Mouse (Mus musculus): Measurements from ENCODE around the gene Nkpd1.
A peak's percentile ranks its signal among the peaks of the same experiment; 100 is the strongest.
"Not testable (repeated sequence)": the region's sequence is repeated elsewhere in the genome, so short reads cannot be mapped to it uniquely, and the experiment has no call there.

Gene Nkpd1

DNA sequence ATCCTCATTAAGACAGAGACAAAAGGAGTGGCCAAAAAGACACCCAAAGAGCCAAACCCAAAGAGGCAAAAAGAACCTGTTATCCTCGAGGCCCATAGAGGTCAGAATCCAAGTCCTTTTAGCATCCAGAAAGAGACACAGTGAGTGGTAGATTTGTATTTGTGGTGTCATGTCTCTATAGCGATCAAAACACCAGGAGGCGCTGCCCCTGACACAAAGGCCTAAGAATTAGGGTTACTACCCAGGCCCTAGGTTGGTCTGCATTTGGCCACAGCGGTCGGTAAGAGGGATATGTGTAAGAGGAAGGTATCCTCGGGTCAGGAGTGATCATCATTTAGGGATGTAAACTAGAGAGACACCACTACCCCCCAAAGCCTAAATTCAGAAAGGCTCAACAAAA, 11.3 kb upstream of the Nkpd1 start:
- DNase-seq (ENCODE audit: low read depth), result peak; percentile 43

DNA sequence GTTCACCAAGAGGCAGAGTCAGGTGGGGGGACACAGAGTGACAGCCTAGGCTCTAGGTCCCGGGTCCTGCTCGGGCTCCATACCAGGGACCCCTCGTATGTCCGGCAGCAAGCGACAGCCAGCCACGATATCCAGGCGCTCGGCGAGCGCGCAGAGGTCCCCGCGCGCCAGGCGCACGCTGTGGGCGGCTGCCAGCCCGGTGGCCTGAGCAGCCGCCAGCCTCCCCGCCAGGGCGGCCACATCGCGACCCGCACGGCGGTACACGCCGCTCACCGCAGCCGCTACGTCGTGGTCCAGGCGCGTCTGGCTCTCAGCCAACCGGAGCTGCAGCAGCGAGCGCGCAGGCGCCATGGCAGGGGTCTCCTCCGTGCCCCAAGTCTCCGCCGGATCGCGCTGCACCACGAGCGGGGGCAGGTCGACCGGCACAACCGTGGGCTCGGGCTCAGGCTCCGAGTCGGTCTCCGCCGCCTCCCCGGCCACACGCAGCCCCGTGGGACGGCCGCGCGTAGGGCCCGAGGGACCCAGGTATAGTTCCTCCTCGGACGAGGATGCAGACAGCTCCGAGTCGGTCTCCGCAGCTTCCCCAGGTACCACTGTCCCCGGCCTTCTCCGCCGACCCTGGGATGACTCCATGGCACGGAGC, 10.5 kb upstream of the Nkpd1 start:
- DNase-seq (ENCODE audit: low read depth), result no peak

DNA sequence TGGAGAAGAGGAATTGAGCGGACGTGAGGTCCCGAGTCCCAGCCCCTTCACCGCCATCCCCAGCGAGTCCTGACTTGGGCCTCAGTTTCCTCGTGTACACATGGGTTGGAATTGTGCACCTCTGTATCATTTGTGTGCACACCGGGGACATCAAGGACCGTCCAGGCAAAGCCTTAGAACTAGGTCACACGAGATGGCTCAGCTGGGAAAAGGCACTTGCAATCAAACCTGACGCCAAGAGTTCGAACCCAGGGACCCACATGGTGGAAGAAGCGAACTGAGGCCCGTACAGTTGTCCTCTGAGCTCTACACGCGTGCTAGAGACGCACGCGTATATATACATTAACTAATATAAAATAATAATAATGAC, 10.0 kb upstream of the Nkpd1 start:
- DNase-seq (ENCODE audit: low read depth), result no peak

DNA sequence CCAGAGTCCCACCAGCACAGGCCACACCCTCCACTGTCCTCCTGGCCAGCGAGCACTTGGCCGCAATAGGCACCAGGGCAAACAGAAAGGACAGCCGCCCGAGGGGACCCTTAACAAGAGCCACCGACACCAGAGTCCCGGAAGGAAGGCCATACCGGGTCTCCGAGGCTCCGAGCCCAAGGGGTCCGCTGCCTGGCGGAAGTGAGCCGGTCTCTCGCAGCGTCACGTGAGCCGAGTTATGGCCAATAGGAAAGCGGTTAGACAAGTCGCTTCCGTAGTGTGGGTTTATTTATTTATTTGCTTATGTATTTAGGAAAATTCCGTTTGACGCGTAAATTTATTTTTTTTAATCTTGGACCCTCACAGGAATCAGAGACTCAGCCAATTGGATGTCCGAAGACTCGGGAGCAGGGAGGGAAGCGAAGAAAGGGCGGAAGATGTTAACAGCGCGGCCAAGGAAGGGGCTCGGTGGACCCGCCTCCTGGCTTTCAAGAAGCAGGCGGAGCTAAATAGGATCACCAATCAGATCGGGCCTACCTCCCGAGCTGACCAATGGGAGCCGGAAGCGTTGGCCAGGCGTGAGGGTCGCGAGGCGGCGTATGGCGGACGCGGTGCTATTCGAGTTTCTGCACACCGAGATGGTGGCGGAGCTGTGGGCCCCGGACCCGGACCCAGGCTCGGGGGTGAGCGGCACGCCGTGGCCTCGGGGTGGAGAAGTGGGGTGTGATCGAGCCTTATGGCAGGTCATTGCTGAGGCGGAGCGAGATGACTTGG, 9.3 kb upstream of the Nkpd1 start, which contains the start of the genes Bloc1s3 and Trappc6a:
Bloc1s3 (minus strand) TSS at position 218 of the 774 bp plus-strand sequence.
Trappc6a (plus strand) TSS at position 246 of the 774 bp plus-strand sequence.
- DNase-seq (ENCODE audit: low read depth), result peak; percentile 97

DNA sequence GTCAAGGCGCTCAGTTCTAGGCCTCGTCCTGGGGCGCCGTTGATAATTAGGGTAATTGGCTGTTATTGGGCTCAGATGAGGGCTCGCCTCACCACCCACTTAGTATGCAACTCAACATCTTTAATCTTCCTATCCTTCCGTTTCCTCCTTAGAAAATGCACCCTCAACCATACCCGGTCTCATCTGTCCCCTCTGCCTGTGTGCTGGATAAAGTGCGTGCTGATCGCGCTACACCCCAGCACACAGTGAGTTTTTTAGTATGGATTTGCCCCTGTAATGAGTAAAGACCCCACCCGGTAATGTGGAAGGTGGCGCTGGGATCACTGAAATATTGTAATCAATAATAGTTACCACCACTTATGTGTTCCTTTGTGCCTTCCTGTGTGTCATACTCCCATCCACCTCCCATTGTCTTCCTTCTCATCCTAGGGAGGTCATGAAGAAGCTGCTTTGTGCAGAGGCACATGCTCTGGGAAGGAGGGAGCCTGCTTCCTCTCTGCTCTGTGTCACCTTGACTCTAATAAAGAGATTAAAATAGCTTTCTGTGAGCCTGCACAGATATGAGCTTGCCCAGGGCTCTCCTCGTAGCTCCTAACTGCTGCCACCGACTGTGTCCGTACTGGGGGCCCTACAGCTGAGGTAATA, 8.6 kb upstream of the Nkpd1 start:
- no peak for DNase-seq (ENCODE audit: low read depth)

DNA sequence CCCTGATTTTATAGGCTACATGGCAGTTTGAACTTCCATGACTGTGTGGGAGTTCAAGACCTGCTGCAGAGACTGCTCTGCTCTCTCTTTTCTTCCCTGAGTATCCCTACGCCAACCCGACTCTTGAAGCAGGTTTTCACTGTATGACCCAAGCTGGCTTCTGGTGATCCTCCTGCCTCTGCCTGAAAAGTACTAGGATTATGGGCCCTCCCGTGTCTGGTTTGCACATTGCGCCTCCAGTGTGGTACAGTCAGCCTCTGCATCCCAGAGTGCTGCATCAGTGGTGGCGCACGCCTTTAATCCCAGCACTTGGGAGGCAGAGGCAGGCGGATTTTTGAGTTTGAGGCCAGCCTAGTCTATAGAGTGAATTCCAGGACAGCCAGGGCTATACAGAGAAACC, 7.9 kb upstream of the Nkpd1 start:
- DNase-seq (ENCODE audit: low read depth), result peak; percentile 42

DNA sequence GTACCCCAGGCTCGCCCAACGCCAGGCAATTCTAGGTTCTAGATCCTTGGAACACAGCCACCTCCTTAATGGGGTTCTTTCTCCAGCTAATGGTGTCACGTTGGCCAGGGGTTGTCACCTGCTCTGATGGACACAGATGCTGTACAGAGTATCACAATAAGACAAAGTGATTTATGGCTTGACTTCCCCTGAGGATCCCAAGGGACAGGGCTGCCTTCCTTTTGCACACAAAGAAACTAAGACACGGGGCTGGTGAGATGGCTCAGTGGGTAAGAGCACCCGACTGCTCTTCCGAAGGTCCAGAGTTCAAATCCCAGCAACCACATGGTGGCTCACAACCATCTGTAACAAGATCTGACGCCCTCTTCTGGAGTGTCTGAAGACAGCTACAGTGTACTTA, 5.7 kb upstream of the Nkpd1 start:
- DNase-seq (ENCODE audit: low read depth), result not testable (repeated sequence)

DNA sequence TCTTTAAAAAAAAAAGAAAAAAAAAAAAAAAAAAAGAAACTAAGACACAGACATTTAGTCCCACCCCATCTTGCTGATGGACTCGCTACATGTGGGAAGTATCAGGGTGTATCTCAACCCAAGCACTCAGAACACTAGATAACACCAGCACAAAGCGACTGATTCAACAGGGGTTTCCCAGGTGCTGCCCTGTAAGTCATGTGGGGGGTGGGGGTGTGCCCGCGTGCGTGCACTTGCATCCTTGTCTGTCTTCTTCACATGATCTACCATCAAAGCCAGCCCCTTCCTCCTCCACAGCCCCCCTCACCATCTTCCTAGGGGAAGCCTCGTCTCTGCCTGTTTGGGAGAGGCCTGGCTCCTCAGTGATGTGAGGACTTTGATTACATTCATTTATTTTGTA, 5.3 kb upstream of the Nkpd1 start:
- no peak for DNase-seq (ENCODE audit: low read depth)

DNA sequence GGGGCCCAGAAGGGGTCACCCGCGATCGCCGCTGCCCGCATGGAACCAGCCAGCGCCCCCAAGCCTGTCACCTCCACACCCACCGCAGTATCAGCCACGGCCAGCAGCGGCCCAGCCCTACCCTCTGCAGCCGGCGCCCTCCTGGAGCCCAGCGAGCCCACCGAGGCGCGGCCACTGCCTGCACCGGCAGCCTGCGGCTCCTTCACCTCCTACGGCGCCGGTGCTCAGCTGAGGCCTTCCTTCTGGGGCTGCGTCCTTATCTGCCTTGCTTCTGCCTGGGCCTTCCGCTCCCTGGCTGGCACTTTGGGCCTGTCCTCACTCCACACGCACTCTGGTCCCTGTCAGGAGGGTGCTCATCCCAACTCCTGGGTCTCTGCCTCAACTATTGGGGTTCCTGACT, 2.4 kb downstream of the Nkpd1 start:
- no peak for DNase-seq (ENCODE audit: low read depth)

DNA sequence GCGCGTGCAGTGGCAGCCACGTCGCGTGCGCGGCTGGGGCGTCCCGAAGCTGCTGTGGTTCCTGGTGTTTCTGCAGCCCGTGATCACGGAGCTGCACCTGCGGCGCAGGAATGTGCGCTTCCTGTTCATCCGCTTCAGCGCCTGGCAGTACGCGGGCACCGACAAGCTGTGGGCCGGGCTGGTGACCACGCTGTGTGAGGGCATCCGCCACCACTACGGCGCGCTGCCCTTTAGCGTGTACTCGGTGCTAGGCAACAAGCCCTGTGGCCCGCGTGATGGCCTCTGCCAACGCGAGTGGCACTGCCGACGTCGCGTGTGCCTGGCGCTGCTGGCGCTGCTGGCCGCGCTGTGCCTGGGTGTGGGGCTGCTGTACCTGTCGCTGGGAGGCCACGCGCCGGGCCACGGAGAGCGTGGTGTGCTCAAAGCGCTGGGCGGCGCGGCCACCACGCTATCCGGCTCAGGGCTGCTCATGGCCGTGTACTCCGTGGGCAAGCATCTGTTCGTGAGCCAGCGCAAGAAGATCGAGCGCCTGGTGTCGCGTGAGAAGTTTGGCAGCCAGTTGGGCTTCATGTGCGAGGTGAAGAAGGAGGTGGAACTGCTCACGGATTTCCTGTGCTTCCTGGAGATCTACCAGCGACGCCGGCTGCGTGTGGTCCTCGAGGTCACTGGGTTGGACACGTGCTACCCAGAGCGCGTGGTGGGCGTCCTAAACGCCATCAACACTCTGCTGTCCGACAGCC, 5.5 kb downstream of the Nkpd1 start:
- DNase-seq (ENCODE audit: low read depth), result no peak

DNA sequence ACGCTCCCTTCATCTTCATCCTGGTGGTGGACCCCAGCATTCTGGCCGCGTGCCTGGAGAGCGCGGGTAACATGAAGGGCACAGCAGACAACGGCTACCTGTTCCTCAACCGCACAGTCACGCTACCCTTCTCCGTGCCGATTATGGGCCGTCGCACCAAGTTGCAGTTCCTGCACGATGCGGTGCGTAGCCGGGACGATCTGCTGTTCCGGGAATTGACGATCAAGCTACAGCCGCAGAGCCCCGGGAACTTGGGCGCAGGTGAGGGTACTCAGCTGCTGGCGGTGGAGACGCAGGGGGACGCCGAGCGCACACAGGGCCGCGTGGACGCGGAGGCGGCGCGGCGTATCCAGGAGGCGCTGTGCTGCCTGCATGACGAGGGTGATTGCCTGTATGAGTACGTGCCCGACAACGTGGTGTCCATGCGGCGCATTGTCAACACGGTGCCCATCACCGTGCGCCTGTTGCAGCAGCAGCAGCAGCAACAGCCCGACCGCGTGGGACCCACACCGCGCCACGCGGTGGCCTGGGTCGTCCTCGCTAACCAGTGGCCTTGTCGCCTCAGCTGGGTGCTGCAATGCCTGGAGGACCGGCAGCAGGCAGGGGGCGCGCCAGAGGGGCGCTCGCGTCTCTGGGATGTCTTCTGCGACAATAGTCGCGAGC, 6.2 kb downstream of the Nkpd1 start:
- no peak for DNase-seq (ENCODE audit: low read depth)

DNA sequence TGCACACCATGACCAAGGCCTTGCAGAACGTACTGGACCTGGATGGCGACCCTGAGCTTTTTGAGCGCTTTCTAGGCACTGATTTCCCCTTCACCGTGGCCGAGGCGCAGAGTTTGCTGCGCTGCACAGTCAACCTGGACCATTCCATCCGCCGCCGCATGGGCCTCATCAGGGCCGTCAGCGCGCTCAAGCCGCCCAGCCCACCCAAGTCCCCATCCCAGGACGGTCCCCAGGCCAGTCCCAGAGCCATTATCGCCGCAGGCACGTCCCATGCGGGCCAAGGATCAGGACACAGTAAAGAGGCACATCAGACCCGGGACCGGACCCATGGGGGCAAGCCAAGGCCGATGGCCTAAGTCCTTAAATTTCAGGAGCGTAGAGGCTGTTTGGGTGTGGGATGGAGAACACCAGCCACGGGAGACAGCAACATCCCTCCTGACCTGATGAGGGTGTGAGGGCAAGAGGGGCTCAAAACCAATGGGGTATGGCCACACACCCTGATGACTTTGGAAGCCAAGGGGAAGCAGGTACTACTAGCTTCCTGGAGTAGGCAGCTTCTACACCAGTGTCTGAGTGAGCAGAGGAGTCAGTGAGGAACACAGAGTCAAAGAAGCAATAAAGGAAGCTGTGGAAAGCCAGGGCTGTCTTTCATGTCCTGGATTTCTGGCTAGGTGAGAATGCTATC, 6.9 kb downstream of the Nkpd1 start:
- DNase-seq (ENCODE audit: low read depth), result no peak

DNA sequence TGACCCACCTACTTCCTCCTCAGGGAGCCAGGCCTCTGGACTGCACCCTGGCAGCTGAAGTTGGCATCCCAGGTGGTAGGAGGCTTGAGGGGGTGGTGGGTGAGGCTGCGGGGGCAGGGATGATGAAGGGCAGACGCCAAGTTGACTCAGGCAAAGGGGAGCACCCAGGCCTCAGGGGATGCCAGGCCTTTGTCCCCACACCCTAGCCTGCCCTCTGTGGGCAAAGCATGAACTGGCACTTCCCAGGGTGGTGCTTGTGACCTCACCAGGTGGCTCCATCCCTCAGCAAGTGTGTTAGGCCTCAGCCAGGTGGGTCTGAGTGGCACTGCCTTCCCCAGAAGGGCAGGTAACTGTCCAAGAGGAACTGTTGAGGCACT, 7.5 kb downstream of the Nkpd1 start:
- no peak for DNase-seq (ENCODE audit: low read depth)

DNA sequence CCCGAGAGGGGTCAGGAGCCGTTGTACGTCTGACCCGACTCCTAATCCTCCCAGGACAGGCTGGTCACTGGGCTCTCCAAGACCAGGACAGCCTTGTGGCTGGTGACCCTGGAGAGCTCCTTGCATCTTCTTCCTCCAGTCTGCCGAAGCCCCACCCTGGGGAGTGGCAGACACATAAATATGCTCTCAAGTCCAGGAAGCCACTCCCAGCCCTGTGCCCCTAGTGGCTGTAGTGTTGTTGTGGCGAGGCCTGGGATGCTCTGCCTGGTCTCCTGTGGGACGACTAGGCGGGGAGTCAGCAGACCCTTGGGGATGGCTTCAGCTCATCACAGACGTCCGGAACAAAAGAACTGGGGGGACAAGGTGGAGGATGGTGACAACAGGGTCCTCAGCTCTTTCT, 13.4 kb downstream of the Nkpd1 start:
- peak; percentile 41 for DNase-seq (ENCODE audit: low read depth)

DNA sequence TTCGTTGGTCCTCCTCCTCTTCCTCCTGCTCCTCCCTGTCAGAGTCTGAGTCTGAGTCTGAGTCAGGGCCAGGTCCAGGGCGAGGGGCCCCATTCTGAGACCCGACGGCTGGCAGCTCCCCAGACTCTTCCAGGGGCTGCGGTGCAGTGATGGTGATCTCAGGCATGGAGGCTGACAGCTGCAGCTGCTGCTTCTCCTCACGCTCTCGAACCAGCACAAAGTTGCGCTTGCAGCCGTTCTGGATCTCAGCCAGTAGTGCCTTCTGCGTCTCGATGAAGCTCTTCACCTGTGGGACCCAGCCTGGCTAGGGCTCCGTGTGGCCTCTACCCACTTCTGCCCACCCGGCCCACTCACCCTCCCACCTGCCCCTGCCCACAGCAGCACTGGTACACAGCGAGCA, 14.6 kb downstream of the Nkpd1 start:
- no peak for DNase-seq (ENCODE audit: low read depth)

DNA sequence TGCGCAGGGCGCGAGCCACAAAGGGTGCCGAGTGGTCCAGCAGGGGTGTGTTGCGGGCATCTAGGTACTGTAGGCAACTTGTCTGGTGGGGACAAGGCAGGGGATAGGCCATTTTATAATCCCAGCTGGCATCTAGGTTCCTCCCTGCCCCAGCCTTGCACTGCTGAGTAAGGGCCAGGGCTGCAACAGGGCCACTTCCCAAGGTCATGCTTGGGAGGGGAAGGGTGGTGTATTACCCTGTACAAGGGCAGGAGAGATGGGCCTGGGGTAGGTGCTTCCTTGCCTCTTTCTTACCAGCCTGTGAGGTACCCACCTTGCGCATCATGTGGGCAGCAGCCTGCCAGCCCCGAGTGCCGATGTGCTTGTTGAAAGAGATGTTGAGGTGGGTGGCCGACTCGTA, 17.0 kb downstream of the Nkpd1 start:
- DNase-seq (ENCODE audit: low read depth), result no peak

DNA sequence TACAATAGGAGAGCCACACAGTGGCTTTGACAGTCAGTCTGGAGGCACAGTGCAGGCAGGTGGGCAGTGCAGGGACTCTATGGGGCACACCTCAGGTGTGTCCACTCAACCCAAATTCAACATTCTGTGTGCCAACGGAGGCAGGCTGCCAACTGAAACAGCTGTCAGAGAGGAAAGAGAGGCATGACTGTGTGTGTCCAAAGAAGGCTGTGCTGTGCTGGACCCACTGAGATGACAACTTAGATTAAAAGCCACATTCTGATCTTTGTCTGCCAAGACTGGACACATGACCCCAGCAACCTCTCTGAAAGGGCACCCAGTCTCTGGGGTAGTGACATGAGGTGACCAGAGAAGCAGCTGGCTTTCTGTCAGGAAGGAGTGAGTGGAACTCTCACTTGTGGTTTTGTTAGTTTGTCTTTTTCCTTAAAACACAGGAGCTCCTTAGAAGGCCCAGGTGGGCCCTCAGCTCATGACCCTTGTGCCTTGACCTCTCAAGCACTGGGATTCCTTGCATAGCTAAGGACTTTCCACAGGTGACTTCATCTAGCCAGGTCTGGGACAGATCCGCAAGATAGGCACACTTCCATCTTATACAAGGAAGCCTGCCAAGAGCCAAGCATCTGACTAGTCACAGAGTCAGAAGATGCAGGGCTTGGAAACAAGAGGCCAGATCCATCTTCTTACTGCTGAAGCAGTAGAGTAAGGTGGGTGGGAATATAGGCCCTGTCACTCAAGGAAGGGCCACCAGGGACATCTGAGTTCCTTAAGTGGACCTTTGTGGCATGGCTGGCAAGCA, 23.3 kb downstream of the Nkpd1 start:
- peak; percentile 73 for DNase-seq (ENCODE audit: low read depth)

DNA sequence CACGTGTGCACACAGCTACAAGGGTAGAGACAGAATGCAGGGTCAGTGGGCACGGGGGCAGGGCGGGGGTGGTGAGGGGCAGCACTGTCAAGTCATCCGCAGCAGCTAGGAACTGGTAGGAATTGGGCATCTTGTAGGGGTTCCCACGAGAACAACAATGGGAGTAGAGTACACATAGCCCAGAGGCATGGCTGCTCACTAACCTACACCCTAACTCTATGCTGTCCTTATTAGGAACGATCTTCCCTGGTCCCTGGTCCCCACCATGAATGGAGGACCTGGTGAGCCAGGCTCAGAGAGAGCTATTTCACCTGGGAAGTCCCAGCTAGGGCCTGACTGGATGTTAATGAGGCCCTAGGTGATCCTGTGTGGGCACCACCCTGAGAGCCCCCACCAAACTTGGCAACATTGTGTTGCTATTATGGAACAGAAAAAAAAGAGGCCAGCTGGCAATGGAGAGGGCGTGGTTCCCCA, 24.1 kb downstream of the Nkpd1 start:
- no peak for DNase-seq (ENCODE audit: low read depth)

DNA sequence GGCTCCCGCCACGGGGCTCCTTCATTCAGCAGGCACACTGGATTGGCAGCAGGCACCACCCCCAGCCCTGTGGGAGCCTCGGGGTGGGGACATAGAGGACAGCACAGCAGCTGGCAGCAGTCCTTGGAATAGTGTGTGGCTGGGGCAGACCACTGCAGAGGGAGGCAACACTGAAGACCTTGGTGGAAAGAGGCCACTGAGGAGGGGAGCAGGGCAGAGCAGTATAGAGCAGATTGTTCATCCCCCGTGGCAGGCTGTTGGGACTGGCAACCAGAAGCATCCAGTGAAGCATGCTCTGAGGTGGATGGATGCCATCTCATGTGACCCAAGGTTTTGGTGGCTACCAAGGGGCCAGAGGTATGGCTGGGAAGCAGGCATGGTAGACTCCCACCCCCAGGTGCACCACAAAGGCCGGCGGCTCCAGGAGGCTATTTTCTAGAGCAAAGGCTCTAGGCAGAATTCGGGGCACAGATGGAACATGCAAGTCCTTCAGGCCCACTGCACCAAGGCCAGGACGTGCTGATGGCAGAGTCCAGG, 24.6 kb downstream of the Nkpd1 start:
- no peak for DNase-seq (ENCODE audit: low read depth)

DNA sequence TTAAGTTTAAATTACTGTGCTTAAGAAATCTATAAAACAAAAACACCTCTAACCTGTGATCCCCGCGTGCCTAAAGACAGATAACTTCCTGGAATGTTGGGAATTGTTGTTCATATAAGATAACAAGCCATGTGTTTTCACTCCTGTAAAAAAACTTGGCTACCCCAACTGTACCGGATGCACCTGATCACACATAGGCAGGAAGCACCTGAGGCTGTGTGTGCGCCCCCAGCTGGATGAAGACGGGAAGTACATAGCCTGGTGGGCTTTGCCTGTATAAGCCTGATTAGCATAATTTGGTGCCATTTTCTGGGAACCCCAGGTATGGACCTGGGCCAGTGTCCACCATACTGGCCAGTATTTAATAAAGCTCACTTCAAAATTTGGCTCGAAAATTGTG, 25.9 kb downstream of the Nkpd1 start:
- peak; percentile 33 for DNase-seq (ENCODE audit: low read depth)
